Mouse (Mus musculus) frontal cortex, postnatal 14 days (tissue): ENCODE results near the gene Ltb4r1.

Experiments
- DNase-seq, 2 experiments: peaks; one replicate each; pipeline ENCODE4 v3.0.0; 2022; ENCODE audit warnings: low spot score in 2 of 2

Gene Ltb4r1

DNA sequence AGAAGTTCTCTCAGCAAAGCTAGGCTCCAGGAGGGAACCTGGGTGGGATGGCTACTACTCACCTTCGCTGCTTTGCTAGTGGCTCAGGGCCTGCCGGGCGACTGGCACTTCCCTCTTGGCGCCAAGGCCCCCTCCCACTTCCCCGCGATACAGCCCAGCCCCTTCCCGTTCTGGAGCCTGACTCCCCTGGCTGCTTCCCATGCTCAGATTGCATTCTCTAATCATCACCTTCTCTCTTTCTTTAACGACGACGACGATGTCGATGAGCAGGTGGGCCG, 18.1 kb downstream of the Ltb4r1 start, which contains the start of gene Adcy4:
TSS of gene Adcy4 (minus strand) at position 138 of the 278 bp plus-strand sequence.
- peak in 1 of 2 experiments; percentile 2 for DNase-seq

DNA sequence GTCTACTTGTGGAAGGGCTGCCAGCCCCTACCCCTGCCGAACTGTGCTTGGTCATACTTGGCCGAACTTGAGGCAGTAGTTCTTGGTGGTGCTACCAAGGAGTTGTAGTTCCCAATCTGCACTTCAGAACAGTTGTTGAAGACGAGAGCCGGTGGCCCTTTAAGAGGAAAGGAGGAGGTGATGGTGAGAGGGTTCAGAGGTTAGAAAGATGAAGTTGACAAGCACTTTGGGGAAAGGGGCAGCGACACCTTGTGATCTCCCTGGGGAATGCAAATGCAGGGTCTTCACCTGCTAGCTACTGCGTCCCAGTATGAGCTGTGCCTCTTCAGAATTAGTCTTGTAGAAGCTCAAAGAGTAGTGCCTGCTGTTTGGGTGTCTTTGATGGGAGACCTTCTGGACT, 19.4 kb downstream of the Ltb4r1 start:
- DNase-seq, result peak in 1 of 2 experiments; percentile 2

DNA sequence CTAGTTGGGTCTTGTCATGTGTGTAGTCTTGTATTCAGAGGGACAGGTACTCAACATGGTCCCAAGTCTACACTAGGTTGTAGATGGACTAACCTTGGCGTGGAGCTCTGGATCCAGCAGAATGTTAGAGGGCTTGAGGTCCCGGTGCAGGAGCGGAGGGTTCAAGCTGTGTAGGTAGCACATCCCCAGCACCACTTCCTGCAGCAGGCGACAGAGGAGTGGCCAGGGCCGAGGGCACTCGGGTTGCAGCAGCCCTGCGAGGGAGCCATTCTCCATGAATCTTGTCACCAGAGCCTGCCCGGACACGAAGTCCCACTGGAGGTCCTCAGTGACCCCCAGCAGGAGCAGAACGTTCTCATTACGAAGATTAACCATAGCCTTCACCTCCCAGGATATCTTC, 22.0 kb downstream of the Ltb4r1 start:
- DNase-seq, result peak in 1 of 2 experiments; percentile 1

DNA sequence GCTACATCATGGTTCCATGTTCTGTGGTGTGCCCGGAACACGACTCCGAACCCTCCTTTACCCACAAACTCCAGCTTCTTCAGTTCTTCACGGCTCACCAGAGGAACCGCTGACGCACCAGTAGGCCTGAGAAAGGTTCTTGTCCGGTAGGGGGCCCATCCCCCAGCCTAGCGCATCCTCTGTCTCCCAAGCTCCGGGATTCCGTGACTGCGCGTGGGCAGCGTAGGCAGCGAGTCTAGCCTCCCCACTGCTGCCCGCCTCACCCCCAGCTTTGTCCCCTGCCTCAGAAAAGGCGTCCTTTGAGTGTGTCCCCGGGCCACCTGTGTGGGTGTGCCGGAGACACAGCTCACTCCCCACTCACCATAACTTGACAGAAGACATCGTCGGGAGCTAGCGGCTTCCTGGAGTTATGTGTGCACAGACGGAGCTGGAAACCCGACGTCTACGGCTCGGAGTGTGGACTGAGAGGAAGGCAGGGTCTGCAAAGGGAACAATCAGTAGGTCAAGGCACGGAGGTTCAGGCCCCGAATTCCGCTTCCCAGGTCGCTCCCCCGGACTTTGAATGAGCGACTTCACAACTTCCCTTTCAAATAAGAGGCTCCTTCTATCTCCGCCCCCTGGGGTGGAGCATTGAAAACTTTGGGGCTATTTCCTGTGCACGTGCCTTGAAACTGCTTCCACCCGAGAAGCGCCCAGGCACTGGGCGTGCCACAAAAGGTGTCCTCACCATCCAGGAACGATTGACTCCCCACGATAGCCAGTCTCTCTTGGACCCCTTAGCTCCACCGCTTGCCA, 22.7 kb downstream of the Ltb4r1 start, which contains the start of gene Ripk3:
TSS of gene Ripk3 (minus strand) at position 610 of the 795 bp plus-strand sequence.
- DNase-seq, result peak in 1 of 2 experiments; percentile 4

DNA sequence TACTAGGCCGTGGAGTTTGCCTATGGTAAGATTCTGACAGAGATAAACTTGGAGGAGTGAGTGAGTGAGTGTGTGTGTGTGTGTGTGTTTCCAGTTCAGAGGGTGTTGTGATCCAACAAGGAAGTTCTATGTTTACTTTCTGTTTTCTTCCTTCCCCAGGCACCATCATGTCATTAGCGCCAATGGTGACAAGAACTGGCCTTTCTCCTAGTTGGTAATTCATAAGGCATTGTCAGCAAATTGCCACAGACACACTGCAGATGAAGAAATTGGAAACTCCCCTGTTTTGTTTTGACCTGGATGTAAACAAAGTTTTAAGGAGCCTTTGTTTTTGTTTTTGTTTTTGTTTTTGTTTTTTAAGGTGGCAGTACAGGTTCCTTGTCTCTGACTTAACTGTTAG, 27.7 kb downstream of the Ltb4r1 start:
- DNase-seq, result no peak

DNA sequence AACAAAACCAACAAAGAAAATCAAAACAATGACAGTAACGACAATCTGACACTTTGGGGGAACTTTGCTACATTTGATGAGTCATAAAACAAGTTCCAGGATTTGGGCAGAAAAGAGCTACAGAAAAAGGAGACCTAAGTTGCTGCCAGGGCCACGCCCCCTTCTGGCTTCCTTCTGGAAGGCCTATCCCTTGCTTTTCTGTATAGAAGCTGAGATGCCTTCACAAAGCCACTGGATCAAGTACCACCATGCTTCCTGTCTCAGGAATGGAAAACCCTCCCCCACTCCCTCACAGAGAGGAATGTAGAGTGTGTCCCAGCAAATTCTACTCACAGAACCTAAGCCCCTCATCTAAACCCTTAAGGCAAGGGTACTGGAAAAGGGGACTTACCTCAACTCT, 28.2 kb downstream of the Ltb4r1 start:
- DNase-seq, result peak in 1 of 2 experiments; percentile 1

DNA sequence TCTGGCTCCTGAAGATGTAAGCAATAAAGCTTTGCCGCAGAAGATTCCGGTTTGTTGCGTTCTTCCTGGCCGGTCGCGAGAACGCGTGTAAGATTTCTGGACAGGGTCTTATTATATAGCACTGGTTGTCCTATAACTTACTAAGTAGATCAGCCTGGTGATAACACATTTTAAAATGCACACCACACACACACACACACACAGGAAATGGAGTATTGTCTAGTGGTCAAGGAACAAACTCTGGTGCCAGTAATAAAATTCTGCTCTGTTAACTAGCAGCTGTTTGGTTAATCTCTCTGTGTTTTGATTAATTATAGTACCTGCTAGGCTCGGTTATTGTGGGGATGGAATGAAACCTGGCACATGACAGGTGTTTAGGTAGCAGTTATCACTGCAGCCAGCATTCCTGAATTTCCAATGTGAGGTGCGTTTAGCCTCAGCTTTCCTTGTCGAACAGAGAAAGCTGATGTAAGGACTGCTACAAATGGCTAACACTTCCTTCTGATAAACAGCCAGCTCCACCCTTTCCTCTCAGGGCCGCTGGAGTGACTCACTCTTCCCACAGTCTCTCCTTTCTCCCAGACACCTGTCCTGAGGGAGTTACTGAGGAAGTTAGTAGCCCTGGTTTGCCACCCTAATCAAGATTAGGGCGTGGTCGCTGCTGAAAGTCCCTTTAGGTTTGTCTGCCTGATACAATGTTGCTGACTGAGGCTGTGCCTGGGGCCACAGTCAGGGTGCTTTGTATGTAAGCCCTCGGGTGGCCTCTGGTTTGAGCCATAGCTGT, 29.8 kb downstream of the Ltb4r1 start:
- no peak for DNase-seq

DNA sequence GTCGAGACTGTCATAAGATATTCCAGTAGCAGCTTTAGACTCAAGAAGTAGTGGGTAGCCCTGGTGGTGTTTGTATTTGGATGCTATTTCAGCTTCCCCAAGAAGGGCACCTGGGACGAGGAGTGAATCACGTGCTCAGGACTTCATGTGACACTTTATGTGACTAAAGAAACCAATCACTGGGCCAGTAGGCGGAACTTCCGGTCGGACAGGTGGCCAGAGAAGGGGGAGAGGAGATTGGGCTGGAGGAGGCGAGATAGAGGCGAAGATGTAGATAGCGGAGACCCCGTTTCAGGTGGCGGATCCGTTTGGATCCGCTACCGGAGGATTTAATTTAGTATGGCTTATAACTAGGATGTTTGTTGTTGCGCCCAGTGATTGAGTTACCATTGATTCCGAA, 49.1 kb downstream of the Ltb4r1 start:
- DNase-seq, result no peak

DNA sequence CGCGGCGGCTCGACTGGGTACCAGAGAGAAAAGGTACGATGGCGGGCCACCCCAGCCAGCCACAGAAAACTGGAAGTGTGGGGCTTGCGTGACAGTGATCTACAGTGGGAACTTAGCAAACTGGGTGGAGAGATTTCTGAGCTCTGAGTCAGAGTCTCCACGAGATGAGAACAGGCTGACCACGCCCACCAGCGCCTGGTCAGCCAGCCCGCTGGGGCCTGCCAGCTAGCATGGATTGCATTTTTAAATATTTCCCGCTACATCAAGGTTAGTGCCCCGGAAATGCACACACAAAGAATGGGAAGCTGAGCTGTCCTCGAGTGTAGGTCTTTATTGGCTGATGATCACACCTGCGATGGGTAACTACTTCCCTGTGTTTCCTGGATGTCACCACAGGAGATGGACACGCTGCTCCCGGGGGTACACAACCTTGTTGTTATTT, 49.6 kb downstream of the Ltb4r1 start:
- DNase-seq, result no peak
